Mouse (Mus musculus) kidney, embryonic 14.5 days (tissue): ENCODE measurements around the gene Fndc3b. TPM values are rescaled to one million over a fixed set of nuclear protein-coding genes. Genes with fewer than 3 reads are reported as not detected.

Source experiments
- ATAC-seq: fragments of 200-750 bp; cut with Nextera tagmentation; 2 replicates; pipeline ENCODE4 v1.8.0; 2017; ENCODE audit warnings: moderate number of reproducible peaks, mild to moderate bottlenecking, moderate TSS enrichment, moderate library complexity; ENCODE audit not compliant: low FRiP score, low TSS enrichment
- H3K27ac ChIP-seq: fragments of 300-500 bp; sonication (generic); 2 replicates; pipeline ENCODE4 v1.5.1; 2014; ENCODE audit warnings: low read depth, mild to moderate bottlenecking, low read length, moderate library complexity, mixed read lengths
- H3K27me3 ChIP-seq: fragments of 300-500 bp; sonication (generic); 2 replicates; pipeline ENCODE4 v1.6.1; 2014; ENCODE audit warnings: mild to moderate bottlenecking, low read length; ENCODE audit not compliant: control insufficient read depth, insufficient read depth
- H3K36me3 ChIP-seq: fragments of 300-500 bp; sonication (generic); 2 replicates; pipeline ENCODE4 v1.6.1; 2014; ENCODE audit warnings: low read length, mixed read lengths; ENCODE audit not compliant: control insufficient read depth, insufficient read depth
- H3K4me1 ChIP-seq: fragments of 300-500 bp; sonication (generic); 2 replicates; pipeline ENCODE4 v1.6.1; 2014; ENCODE audit warnings: low read length, mixed read lengths; ENCODE audit not compliant: control insufficient read depth, insufficient read depth
- H3K4me2 ChIP-seq: fragments of 300-500 bp; sonication (generic); replicated peaks from 2 replicates; pipeline ENCODE4 v1.6.1; 2014; ENCODE audit warnings: low read depth, mild to moderate bottlenecking, low read length
- H3K4me3 ChIP-seq: fragments of 300-500 bp; sonication (generic); 2 replicates; pipeline ENCODE4 v1.5.1; 2014; ENCODE audit warnings: mild to moderate bottlenecking, low read length
- H3K9ac ChIP-seq: fragments of 300-500 bp; sonication (generic); 2 replicates; pipeline ENCODE4 v1.6.1; 2014; ENCODE audit warnings: low read depth, mild to moderate bottlenecking, low read length, moderate library complexity
- H3K9me3 ChIP-seq: fragments of 300-500 bp; sonication (generic); 2 replicates; pipeline ENCODE4 v1.6.1; 2016; ENCODE audit warnings: low read length; ENCODE audit not compliant: control insufficient read depth
- WGBS: fragments of 180-500 bp; shearing (Covaris S2); extraction: QIAGEN DNeasy Blood & Tissue Kit; methylation state at CpG from one replicate; pipeline ENCODE4 v1.1.7; 2014; 5-methylcytosine and 5-hydroxymethylcytosine counted together
- polyA plus RNA-seq: library from polyadenylated mRNA; unstranded; fragments of >200 nt; fragmentation: Nextera tagmentation; extraction: Ambion mirVana; gene quantifications from 2 replicates; pipeline ENCODE4 v1.2.1, GENCODE M21; 2014

Gene Fndc3b
- polyA plus RNA-seq, 1 experiment from 2014 or later, result 28.7 TPM

DNA sequence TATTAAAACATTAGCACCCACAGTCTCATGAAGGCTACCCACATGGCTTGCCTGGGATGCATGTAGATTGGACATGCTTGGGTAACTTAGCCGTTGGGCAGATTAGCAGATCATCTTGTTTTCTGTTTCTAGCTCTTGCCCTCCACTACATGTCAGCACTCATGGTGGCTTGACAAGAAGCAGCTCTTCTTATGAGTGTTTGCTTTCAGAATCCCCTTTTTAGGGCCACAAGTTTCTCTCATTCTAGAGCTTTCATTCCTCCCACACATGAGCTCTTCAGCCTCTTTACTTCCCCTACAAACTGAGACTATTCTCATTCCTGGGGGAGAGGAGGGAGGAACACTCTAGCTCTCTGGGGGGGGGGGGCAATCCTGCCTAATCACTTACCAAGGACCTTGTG, 321.2 kb downstream of the Fndc3b start:
- Histone ChIP-seq H3K9me3 (no peaks in the 10 kb centered on the region), H3K27me3 (no peaks in the 10 kb centered on the region), H3K36me3 (no peaks in the 10 kb centered on the region), H3K4me2 (no peak overlapping the region), H3K9ac (no peak overlapping the region), H3K27ac (no peak overlapping the region), H3K4me3 (no peak overlapping the region), H3K4me1 (no peaks in the 10 kb centered on the region)
- ATAC-seq, result no peak
- 55% methylated on average over 1 of the region's 1 CpGs for WGBS

DNA sequence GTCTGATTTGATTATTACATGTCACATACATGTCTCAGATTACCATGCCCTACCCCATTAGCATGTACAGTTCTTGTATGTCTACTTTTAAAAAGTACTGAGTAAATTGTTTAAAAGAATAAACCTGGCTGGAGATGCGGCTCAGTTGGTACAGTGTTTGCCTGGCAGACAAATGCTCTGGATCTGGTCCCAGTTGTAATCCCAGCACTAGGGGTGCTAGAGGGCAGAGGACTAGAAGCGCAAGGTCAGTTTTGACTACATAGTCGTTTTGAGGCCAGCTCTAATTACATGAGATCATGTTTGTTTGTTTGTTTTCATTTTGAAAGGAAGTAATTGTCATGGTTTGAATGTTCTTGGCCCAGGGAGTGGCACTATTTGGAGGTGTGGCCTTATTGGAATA, 326.3 kb downstream of the Fndc3b start:
- Histone ChIP-seq H3K27ac (no peak overlapping the region), H3K36me3 (no peaks in the 10 kb centered on the region), H3K9ac (no peak overlapping the region), H3K4me2 (no peak overlapping the region), H3K9me3 (no peaks in the 10 kb centered on the region), H3K4me3 (no peak overlapping the region), H3K27me3 (no peaks in the 10 kb centered on the region), H3K4me1 (no peaks in the 10 kb centered on the region)
- WGBS, result 62% methylated on average over 3 of the region's 3 CpGs
- no peak for ATAC-seq

GRCm38 (mm10) chr3:27377935-27378334, 333.2 kb downstream of the Fndc3b start:
- Histone ChIP-seq H3K4me2 (no peak overlapping the region), H3K4me3 (no peak overlapping the region)

DNA sequence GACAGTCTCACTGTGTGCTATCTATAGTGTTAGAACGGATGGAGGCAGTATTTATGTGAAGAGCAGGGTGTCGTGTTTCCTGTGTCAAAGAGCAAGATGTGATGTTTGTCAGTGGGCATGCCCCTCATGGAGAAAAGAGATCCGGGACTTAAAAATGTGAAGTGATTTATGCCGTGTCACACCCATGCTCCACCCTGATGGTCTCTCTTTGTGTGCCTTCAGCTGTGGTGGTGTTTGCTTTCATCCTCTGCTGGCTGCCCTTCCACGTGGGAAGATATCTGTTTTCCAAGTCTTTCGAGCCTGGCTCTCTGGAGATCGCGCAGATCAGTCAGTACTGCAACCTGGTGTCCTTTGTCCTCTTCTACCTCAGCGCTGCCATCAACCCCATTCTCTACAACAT, 336.7 kb downstream of the Fndc3b start:
- WGBS, result 32% methylated on average over 9 of the region's 9 CpGs
- Histone ChIP-seq H3K4me3 (no peak overlapping the region), H3K27me3 (peaks cover 51% of the 10 kb centered on the region), H3K27ac (no peak overlapping the region), H3K4me2 (no peak overlapping the region), H3K4me1 (peaks cover 5% of the 10 kb centered on the region; the same call in 1 of the 2 replicates), H3K36me3 (no peaks in the 10 kb centered on the region), H3K9me3 (no peaks in the 10 kb centered on the region), H3K9ac (no peak overlapping the region)
- peak; percentile 71; the same call in 1 of the 2 replicates for ATAC-seq

More at GRCm38 (mm10) chr3:27377935-27378334, 333.2 kb downstream of the Fndc3b start:
- Histone ChIP-seq H3K27ac (no peak overlapping the region), H3K9ac (no peak overlapping the region), H3K9me3 (no peaks in the 10 kb centered on the region), H3K4me1 (no peaks in the 10 kb centered on the region), H3K36me3 (no peaks in the 10 kb centered on the region), H3K27me3 (peaks cover 17% of the 10 kb centered on the region; the same call in 1 of the 2 replicates)
- WGBS, result 77% methylated on average over 4 of the region's 4 CpGs
- no peak for ATAC-seq

GRCm38 (mm10) chr3:27371725-27372650, 339.1 kb downstream of the Fndc3b start:
- Histone ChIP-seq H3K27me3 (peaks cover 51% of the 10 kb centered on the region), H3K9me3 (no peaks in the 10 kb centered on the region), H3K36me3 (no peaks in the 10 kb centered on the region), H3K4me3 (peak overlapping the region; percentile 27), H3K27ac (no peak overlapping the region), H3K4me2 (peak overlapping the region; percentile 41), H3K9ac (no peak overlapping the region), H3K4me1 (peaks cover 5% of the 10 kb centered on the region; the same call in 1 of the 2 replicates)
- ATAC-seq, result no peak
- 2% methylated on average over 77 of the region's 77 CpGs for WGBS

DNA sequence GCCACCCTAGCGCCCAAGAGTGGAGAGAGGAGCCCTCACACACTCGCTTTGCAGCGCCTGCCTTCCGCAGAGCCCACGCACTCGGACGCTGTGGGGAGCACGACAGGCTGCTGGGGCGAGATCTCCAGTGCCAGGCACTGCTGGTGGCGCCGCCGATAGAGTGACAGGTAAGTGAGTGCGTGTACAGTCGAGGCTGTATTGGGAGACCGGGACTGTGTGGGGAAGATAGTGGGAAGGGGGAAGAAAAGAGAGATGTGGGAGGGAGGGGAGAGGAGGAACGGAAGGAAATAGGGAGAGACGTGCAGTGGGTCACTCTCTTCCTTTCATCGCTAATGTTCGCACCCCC, 339.9 kb downstream of the Fndc3b start, which contains the start of gene Ghsr:
Gene Ghsr (plus strand): TSS at position 76 of the 346 bp plus-strand sequence.
- Histone ChIP-seq H3K4me2 (peak within 1 kb of the TSS; percentile 41), H3K9me3 (no peaks in the 10 kb centered on the region), H3K36me3 (no peaks in the 10 kb centered on the region), H3K27me3 (peaks cover 51% of the 10 kb centered on the region), H3K4me1 (peaks cover 5% of the 10 kb centered on the region; the same call in 1 of the 2 replicates), H3K9ac (no peak within 1 kb of the TSS), H3K27ac (no peak within 1 kb of the TSS), H3K4me3 (peak within 1 kb of the TSS; percentile 27)
- ATAC-seq, result no peak
- 1% methylated on average over 19 of the region's 19 CpGs for WGBS

GRCm38 (mm10) chr3:27370582-27371275, 340.4 kb downstream of the Fndc3b start:
- Histone ChIP-seq H3K27me3 (peaks cover 51% of the 10 kb centered on the region), H3K27ac (no peak overlapping the region), H3K9ac (no peak overlapping the region), H3K4me3 (no peak overlapping the region), H3K9me3 (no peaks in the 10 kb centered on the region), H3K36me3 (no peaks in the 10 kb centered on the region), H3K4me2 (no peak overlapping the region), H3K4me1 (peaks cover 5% of the 10 kb centered on the region; the same call in 1 of the 2 replicates)
- ATAC-seq, result no peak
- 4% methylated on average over 20 of the region's 20 CpGs for WGBS

- H3K27ac ChIP-seq, result no peak overlapping the region
- H3K4me1 ChIP-seq, result peaks cover 5% of the 10 kb centered on the region; the same call in 1 of the 2 replicates
- WGBS, result 1% methylated on average over 10 of the region's 10 CpGs
- H3K4me2 ChIP-seq, result no peak overlapping the region
- no peak overlapping the region for H3K9ac ChIP-seq
- peak; percentile 69; the same call in 1 of the 2 replicates for ATAC-seq
- H3K36me3 ChIP-seq, result no peaks in the 10 kb centered on the region
- peaks cover 51% of the 10 kb centered on the region for H3K27me3 ChIP-seq
- no peaks in the 10 kb centered on the region for H3K9me3 ChIP-seq
- no peak overlapping the region for H3K4me3 ChIP-seq
Observed at GRCm38 (mm10) chr3:27370125-27370524, 341.0 kb downstream of the Fndc3b start.
